Mouse (Mus musculus): Measurements from ENCODE around the gene Stat4.

Gene Stat4

GRCm38 (mm10) chr1:52102795-52103194 lies 115.8 kb downstream of the Stat4 start:
- no peak for DNase-seq (ENCODE audit: low spot score in 2 of 2)

GRCm38 (mm10) chr1:52107206-52107605 lies 120.3 kb downstream of the Stat4 start:
- DNase-seq (ENCODE audit: low spot score in 2 of 2), result no peak

DNA sequence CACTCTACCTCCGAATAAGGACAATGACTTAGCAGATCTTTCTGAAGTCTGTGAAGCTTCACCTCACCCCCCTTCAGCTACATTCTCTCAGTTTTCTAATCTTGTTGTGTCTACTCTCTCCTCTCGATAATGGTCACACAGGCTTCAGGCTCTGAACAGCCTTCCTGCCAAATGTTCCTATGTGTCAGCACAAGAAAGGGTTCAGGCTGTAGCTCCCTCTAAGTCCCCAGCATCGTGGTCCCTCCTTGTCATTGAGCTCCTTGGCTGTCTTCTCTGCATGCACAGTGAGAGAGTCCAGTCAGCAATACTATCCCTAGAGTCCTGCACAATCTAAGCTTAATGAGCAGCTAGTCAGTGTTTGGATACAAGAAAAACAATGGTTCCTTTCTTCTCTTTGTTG lies 124.3 kb downstream of the Stat4 start:
- no peak for DNase-seq (ENCODE audit: low spot score in 2 of 2)

DNA sequence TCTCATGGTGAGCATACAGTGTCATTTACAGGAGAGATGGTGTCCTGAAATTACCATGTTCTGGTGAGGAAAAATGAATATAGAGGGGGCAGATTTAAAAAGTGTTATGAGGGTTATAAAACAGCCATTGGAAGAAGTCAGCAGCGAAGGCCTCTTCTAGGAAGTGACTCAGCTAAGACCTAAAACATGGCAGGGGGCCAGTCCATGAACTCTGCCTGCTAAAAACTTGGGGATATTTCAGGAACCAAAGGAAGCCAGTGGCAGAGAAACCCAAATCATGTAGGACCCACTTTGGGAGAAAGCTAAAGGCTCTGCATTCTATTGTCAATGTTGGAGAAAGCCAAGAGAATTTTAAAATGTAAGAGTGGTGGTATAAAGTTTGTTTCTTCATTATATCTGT lies 125.4 kb downstream of the Stat4 start:
- no peak for DNase-seq (ENCODE audit: low spot score in 2 of 2)

- no peak for DNase-seq (ENCODE audit: low spot score in 2 of 2)
Observed at GRCm38 (mm10) chr1:52113067-52113665, 126.2 kb downstream of the Stat4 start.

- peak; percentile 97 to 98 for DNase-seq (ENCODE audit: low spot score in 2 of 2)
Observed at GRCm38 (mm10) chr1:52113666-52114069, 126.7 kb downstream of the Stat4 start.

DNA sequence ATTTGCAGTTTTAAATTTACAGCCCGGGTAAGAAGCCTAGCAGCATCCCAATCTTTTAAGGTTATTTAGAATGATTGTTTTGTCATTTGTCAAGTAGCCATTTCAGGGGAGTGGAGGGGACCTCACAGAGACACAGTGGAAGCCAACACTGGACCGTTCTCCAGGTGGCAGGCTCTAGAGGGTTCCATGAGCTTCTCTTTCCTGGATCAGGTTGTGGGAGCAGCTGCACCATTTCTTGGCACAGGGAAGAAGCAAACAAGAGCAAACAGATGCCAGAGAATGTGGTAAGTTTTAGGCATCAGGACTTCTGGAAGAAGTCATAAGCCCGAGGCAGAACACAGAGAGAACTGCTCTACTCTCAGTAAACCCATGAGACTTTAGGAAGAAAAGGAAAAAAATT lies 129.5 kb downstream of the Stat4 start:
- DNase-seq (ENCODE audit: low spot score in 2 of 2), result no peak

- no peak for DNase-seq (ENCODE audit: low spot score in 2 of 2)
Observed at GRCm38 (mm10) chr1:52117777-52118176, 130.8 kb downstream of the Stat4 start.

GRCm38 (mm10) chr1:52118860-52119591 lies 132.1 kb downstream of the Stat4 start, which contains the start of gene Stat1:
Gene Stat1 (plus strand): TSS chr1:52119440.
- DNase-seq (ENCODE audit: low spot score in 2 of 2), result peak; percentile 59 to 68

DNA sequence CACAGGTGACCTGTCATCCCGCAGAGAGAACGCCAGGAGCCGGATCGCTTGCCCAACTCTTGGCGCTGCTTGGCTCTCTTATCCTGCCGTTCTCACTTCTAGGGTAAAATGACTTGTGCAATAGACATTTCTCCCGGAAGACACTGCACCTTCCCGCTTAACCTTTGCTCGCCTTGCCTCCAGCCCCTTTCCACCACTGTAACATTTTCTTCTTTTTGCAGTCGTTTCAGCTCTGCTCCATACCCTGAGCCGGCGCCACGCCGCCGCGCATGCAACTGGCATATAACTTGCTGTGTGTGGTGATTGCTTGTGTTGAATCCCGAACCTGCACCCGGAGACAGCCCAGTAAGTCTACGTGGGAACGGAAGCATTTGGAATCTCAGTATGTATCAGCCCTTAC lies 132.7 kb downstream of the Stat4 start:
- DNase-seq (ENCODE audit: low spot score in 2 of 2), result no peak

DNA sequence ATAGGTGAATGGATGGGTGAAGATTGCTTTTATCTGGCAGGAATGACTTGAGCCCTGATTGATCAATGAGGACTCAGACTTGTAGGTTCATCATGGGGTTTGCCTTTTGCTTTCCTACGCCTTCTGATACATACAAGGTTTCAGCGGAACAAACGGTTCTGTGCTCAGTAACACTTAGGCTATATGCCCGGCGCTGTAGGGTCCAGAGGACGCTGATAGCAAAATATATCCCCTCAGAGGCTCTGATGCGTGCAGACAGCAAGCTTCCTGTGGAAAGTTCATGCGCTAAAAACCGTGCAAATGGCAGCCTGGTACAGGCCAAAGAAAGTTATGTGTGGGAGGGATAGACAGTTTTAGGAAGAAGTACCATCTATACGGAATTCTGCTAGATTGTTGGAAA lies 133.2 kb downstream of the Stat4 start:
- no peak for DNase-seq (ENCODE audit: low spot score in 2 of 2)

- no peak for DNase-seq (ENCODE audit: low spot score in 2 of 2)
Observed at GRCm38 (mm10) chr1:52121052-52121451, 134.1 kb downstream of the Stat4 start.

GRCm38 (mm10) chr1:52124818-52125217 lies 137.9 kb downstream of the Stat4 start:
- DNase-seq (ENCODE audit: low spot score in 2 of 2), result no peak

DNA sequence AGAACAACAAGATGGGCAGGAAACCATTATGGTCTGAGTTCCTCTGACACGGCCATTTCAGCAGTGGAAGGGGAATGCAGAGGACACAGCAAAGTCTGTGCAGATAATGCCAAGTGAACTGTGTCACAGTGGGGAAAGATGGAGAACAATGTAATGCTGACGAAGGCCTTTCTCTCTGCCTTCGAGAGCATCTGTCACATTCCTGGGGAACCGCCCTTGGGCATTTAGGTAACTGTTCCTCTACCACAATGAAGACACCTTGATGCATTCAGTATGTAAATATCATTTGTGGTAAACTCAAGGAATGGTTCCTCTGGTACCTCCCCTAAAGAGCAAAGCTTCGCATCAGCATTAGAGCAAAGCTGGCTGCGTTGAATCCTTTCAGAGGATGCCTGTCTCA lies 140.4 kb downstream of the Stat4 start:
- no peak for DNase-seq (ENCODE audit: low spot score in 2 of 2)

DNA sequence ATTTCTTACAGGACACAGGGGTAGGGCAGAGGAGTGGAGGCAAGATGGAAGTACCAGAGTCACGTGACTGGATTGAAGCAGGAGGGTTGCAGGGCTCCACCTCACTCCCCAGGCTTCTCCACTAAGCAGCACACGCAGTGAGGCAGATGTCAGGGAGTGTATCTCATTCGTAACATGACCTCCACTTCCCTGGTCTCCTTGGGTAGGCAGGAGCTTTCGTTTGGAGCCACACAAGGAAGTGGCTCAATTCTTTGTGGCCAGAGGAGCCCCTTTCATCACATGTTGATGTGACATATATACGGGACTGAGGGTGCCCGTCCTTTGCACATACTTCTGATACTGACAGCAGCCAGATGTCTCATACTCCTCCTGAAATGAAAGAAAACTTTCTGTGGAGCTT lies 142.8 kb downstream of the Stat4 start:
- no peak for DNase-seq (ENCODE audit: low spot score in 2 of 2)

- no peak for DNase-seq (ENCODE audit: low spot score in 2 of 2)
Observed at GRCm38 (mm10) chr1:52131787-52132377, 144.9 kb downstream of the Stat4 start.

GRCm38 (mm10) chr1:52133254-52133653 lies 146.3 kb downstream of the Stat4 start:
- no peak for DNase-seq (ENCODE audit: low spot score in 2 of 2)

GRCm38 (mm10) chr1:52137292-52137691 lies 150.3 kb downstream of the Stat4 start:
- DNase-seq (ENCODE audit: low spot score in 2 of 2), result no peak

DNA sequence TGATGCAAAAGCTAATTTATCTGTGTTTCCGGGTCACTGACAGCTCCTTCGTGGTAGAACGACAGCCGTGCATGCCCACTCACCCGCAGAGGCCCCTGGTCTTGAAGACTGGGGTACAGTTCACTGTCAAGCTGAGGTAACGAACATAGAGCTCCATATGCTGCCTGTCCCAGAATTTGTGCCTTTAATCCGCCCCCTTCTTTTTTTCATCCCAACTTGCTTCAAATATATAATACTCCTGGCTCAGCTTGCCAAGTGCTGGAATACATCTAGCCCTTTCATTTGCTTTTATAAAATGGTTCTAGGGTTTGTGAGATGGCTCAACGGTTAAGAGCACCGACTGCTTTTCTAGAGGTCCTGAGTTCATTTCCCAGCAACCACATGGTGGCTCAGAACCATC lies 153.6 kb downstream of the Stat4 start:
- DNase-seq (ENCODE audit: low spot score in 2 of 2), result no peak

DNA sequence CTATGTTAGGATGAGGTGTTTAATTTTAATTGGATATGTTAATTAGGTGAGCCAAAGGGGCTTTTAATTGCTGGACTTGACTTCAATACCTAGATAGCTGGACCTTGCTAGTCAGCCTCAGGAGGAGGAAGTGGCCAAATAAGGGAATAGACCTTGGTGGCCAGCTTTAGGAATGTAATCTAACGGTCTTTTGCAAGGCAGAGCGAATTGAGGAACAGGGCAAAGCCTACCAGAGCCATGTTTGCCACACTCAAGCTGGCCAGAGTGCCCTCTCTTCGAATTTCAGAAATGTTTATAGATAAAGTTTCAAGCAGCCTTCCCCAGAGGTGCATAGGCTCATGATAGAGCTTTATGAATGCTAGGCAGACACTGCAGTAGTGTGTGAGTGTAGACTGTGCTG lies 154.5 kb downstream of the Stat4 start:
- no peak for DNase-seq (ENCODE audit: low spot score in 2 of 2)

GRCm38 (mm10) chr1:52142117-52142516 lies 155.2 kb downstream of the Stat4 start:
- no peak for DNase-seq (ENCODE audit: low spot score in 2 of 2)

- DNase-seq (ENCODE audit: low spot score in 2 of 2), result no peak
Observed at GRCm38 (mm10) chr1:52143191-52143590, 156.2 kb downstream of the Stat4 start.

DNA sequence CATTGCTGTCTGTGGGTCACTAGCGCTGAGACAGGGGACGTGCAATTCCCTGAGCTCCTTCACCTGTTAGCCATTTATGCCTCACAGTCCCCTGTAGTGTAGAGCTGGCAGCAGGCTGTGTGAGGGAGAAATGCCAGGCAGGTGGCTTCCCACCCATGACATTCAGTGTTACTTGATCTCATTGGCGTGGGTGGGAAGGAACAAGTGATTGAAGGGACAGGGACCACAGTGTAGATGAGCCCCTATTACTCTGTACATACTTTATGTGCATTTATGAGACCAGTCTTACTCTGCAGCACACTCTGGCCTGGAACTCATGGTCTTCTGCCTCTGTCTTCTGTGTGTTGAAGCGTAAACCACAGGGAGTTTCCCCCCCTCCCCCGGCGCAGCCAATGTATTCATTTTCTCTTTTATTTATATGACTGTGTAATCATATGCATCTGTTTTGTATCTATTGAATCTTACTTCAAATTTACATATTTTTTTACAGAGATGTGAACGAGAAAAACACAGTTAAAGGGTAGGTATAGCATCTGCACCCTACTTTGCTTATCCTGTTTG lies 156.7 kb downstream of the Stat4 start:
- DNase-seq (ENCODE audit: low spot score in 2 of 2), result no peak

Data from frontal cortex, postnatal 14 days (tissue).